Mouse (Mus musculus) right cerebral cortex, adult 18-20 months (tissue): ENCODE data around the gene B230118H07Rik.

Experiments
- DNase-seq: peaks from one replicate; pipeline ENCODE4 v3.0.0; 2022; ENCODE audit warnings: mixed read lengths

Gene B230118H07Rik

GRCm38 (mm10) chr2:101649114-101649671, at the start of gene B230118H07Rik, which contains the start of gene Rag1:
Gene B230118H07Rik, minus strand, starts transcription at chr2:101649532.
Gene Rag1, minus strand, starts transcription at chr2:101649501.
- DNase-seq, result no peak

GRCm38 (mm10) chr2:101695584-101695983, 46.3 kb upstream of the B230118H07Rik start:
- DNase-seq, result no peak

- DNase-seq, result peak; percentile 24
Observed at GRCm38 (mm10) chr2:101693577-101694215, 44.4 kb upstream of the B230118H07Rik start.

GRCm38 (mm10) chr2:101693043-101693442, 43.7 kb upstream of the B230118H07Rik start:
- DNase-seq, result no peak

GRCm38 (mm10) chr2:101690252-101690827, 41.0 kb upstream of the B230118H07Rik start:
- no peak for DNase-seq

- DNase-seq, result no peak
Observed at GRCm38 (mm10) chr2:101688011-101688410, 38.7 kb upstream of the B230118H07Rik start.

GRCm38 (mm10) chr2:101684421-101684820, 35.1 kb upstream of the B230118H07Rik start:
- DNase-seq, result peak; percentile 18

- no peak for DNase-seq
Observed at GRCm38 (mm10) chr2:101679164-101679784, 29.9 kb upstream of the B230118H07Rik start.

- DNase-seq, result peak; percentile 87
Observed at GRCm38 (mm10) chr2:101678236-101679021, 29.1 kb upstream of the B230118H07Rik start, which contains the start of gene Traf6. Gene Traf6, plus strand, starts transcription at chr2:101678429.

GRCm38 (mm10) chr2:101673547-101673946, 24.2 kb upstream of the B230118H07Rik start:
- no peak for DNase-seq

- no peak for DNase-seq
Observed at GRCm38 (mm10) chr2:101668751-101669150, 19.4 kb upstream of the B230118H07Rik start.

GRCm38 (mm10) chr2:101665703-101666092, 16.4 kb upstream of the B230118H07Rik start:
- no peak for DNase-seq

GRCm38 (mm10) chr2:101665058-101665702, 15.8 kb upstream of the B230118H07Rik start:
- peak; percentile 81 for DNase-seq

GRCm38 (mm10) chr2:101660536-101660935, 11.2 kb upstream of the B230118H07Rik start:
- no peak for DNase-seq

GRCm38 (mm10) chr2:101652921-101653597, 3.7 kb upstream of the B230118H07Rik start:
- peak; percentile 75 for DNase-seq

- no peak for DNase-seq
Observed at GRCm38 (mm10) chr2:101652204-101652920, 3.0 kb upstream of the B230118H07Rik start.

- no peak for DNase-seq
Observed at GRCm38 (mm10) chr2:101650446-101650845, 1.1 kb upstream of the B230118H07Rik start.

GRCm38 (mm10) chr2:101648361-101648760, 971 bp downstream of the B230118H07Rik start:
- DNase-seq, result no peak

GRCm38 (mm10) chr2:101645841-101646240, 3.5 kb downstream of the B230118H07Rik start:
- DNase-seq, result no peak

GRCm38 (mm10) chr2:101639840-101640350, 9.4 kb downstream of the B230118H07Rik start:
- no peak for DNase-seq
